Mouse (Mus musculus) Muller cell, postnatal 12 days (primary cell): ENCODE measurements around the gene Ppp1r1c.
"Not testable (repeated sequence)": the region's sequence is repeated elsewhere in the genome, so short reads cannot be mapped to it uniquely, and the experiment has no call there.

Source experiments
- DNase-seq: peaks from one replicate; pipeline ENCODE4 v3.0.0-alpha.2; 2015; ENCODE audit errors: inconsistent ontology term

The Ppp1r1c gene

GRCm38 (mm10) chr2:79744164-79744563 is 36.6 kb downstream of the Ppp1r1c start:
- DNase-seq = no peak

- no peak for DNase-seq
Observed at GRCm38 (mm10) chr2:79751685-79752084, 44.1 kb downstream of the Ppp1r1c start.

- peak; percentile 80 for DNase-seq
Observed at GRCm38 (mm10) chr2:79760018-79760417, 52.4 kb downstream of the Ppp1r1c start.

GRCm38 (mm10) chr2:79762723-79763388 is 55.3 kb downstream of the Ppp1r1c start:
- DNase-seq = peak; percentile 21

- no peak for DNase-seq
Observed at GRCm38 (mm10) chr2:79765032-79765431, 57.5 kb downstream of the Ppp1r1c start.

GRCm38 (mm10) chr2:79765723-79766122 is 58.1 kb downstream of the Ppp1r1c start:
- no peak for DNase-seq

GRCm38 (mm10) chr2:79768625-79769024 is 61.0 kb downstream of the Ppp1r1c start:
- no peak for DNase-seq

GRCm38 (mm10) chr2:79770307-79770706 is 62.7 kb downstream of the Ppp1r1c start:
- no peak for DNase-seq

GRCm38 (mm10) chr2:79774372-79774771 is 66.8 kb downstream of the Ppp1r1c start:
- DNase-seq = peak; percentile 63

- DNase-seq = no peak
Observed at GRCm38 (mm10) chr2:79777801-79778200, 70.2 kb downstream of the Ppp1r1c start.

- DNase-seq = peak; percentile 80
Observed at GRCm38 (mm10) chr2:79780772-79781171, 73.2 kb downstream of the Ppp1r1c start.

GRCm38 (mm10) chr2:79785541-79786134 is 78.1 kb downstream of the Ppp1r1c start:
- DNase-seq = no peak

- no peak for DNase-seq
Observed at GRCm38 (mm10) chr2:79786467-79786866, 78.9 kb downstream of the Ppp1r1c start.

- DNase-seq = no peak
Observed at GRCm38 (mm10) chr2:79793186-79793585, 85.6 kb downstream of the Ppp1r1c start.

- no peak for DNase-seq
Observed at GRCm38 (mm10) chr2:79797444-79797843, 89.9 kb downstream of the Ppp1r1c start.

GRCm38 (mm10) chr2:79798627-79799026 is 91.0 kb downstream of the Ppp1r1c start:
- no peak for DNase-seq

GRCm38 (mm10) chr2:79815708-79816484 is 108.3 kb downstream of the Ppp1r1c start:
- DNase-seq = peak; percentile 41

- DNase-seq = no peak
Observed at GRCm38 (mm10) chr2:79819543-79819942, 112.0 kb downstream of the Ppp1r1c start.

GRCm38 (mm10) chr2:79825853-79826252 is 118.3 kb downstream of the Ppp1r1c start:
- no peak for DNase-seq

- DNase-seq = no peak
Observed at GRCm38 (mm10) chr2:79839090-79839489, 131.5 kb downstream of the Ppp1r1c start.

- DNase-seq = no peak
Observed at GRCm38 (mm10) chr2:79839513-79839912, 131.9 kb downstream of the Ppp1r1c start.

- not testable (repeated sequence) for DNase-seq
Observed at GRCm38 (mm10) chr2:79847396-79847795, 139.8 kb downstream of the Ppp1r1c start.

- no peak for DNase-seq
Observed at GRCm38 (mm10) chr2:79856874-79857273, 149.3 kb downstream of the Ppp1r1c start.
